Mouse (Mus musculus) yolk sac, embryonic 10.5 days (tissue): ENCODE measurements at regions not wholly inside any gene's neighbourhood (a gene's known extent, or its start where the extent isn't known, plus 50 kb on each side); places are given as distances from the start of the nearest gene placed in this dataset.
"Not testable (repeated sequence)": the region's sequence is repeated elsewhere in the genome, so short reads cannot be mapped to it uniquely, and the experiment has no call there.

Source experiments
- DNase-seq: peaks from one replicate; pipeline ENCODE4 v3.0.0-alpha.2; 2017; ENCODE audit warnings: low spot score

- DNase-seq = no peak
Measured at GRCm38 (mm10) chr2:100918122-100918521, 706.4 kb upstream of the Rag2 start.

GRCm38 (mm10) chr2:100919537-100920212 is 704.8 kb upstream of the Rag2 start:
- no peak for DNase-seq

GRCm38 (mm10) chr2:100948632-100949031 is 675.9 kb upstream of the Rag2 start:
- not testable (repeated sequence) for DNase-seq

DNA sequence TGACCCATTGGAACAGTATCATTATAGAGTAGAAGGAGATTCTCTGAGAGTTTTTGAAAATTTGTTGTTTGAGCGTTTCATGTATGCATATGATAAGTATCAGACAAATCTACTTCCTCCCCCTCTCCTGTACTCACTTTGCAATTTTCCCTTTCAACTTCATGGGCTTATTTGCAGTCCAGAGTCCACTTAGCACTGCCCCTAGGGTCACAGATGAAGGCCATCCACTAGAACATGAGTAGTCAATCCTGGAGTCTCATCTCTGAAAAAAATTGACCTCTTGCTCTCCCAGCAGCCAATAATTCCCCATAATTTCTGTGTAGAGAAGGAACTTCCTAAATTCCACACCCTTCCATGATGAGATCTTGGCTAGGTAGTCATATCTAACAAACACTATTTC is 665.1 kb upstream of the Rag2 start:
- no peak for DNase-seq

DNA sequence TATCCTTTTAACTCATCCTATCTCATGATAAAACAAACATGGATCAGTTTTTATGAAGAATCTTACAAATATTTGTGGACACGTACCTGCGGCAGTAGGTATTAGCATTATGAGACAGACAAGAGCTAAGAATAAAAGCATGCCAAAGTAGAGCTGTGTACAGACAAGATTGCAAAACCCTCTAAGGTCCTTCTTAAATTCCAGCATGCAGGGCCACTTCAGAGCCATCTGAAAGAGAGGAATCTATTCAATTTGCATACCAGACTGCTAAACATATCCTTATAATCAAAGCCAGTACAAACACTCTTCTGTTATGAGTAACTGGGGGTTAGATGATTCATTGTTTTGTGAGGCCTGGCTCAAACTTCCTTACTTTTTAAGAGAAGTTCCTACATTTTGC is 659.9 kb upstream of the Rag2 start:
- DNase-seq = no peak

- DNase-seq = no peak
Measured at GRCm38 (mm10) chr2:100977202-100977601, 647.3 kb upstream of the Rag2 start.

GRCm38 (mm10) chr2:100982362-100982761 is 642.2 kb upstream of the Rag2 start:
- no peak for DNase-seq

DNA sequence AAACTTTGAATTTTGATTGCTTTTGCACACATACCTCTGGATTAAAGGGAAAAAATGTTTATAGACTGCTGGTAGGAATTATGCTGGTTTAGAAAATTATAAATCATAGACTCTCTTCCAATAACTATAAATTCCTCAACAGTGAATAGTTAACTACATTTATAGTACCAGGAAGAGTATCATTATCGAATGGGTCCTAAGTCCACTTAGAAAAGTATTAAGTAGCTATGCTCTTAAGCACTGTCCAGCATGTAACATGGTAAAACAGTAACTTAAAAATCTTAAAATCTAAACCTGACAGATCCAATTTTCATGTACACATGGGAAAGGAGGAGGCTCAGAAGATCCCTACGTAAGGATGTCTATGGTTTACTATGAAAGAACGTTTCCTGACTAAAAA is 609.2 kb upstream of the Rag2 start:
- DNase-seq = no peak

GRCm38 (mm10) chr2:101019384-101019783 is 605.1 kb upstream of the Rag2 start:
- no peak for DNase-seq

GRCm38 (mm10) chr2:101021515-101021914 is 603.0 kb upstream of the Rag2 start:
- DNase-seq = no peak

GRCm38 (mm10) chr2:101043050-101043449 is 581.5 kb upstream of the Rag2 start:
- DNase-seq = no peak

GRCm38 (mm10) chr2:101062939-101063338 is 561.6 kb upstream of the Rag2 start:
- no peak for DNase-seq

DNA sequence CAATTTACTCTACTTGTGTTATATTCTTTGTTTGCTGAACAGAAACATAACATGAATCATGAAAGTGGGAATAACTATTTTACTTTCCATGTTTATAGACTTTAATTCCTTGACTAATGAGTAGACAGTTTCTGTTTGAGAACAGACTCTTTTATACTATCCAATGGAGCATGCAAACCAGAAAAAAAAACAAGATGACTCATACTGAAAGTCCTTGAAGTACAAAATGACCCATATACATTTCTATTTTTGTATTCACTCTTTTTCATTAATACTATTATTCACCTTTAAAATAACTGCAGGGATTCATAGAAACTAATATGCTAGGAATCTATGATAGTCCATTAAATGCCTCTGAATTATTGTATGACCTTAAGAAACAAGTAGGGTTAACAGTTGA is 549.5 kb upstream of the Rag2 start:
- no peak for DNase-seq

- DNase-seq = no peak
Measured at GRCm38 (mm10) chr2:101080231-101080630, 544.3 kb upstream of the Rag2 start.

DNA sequence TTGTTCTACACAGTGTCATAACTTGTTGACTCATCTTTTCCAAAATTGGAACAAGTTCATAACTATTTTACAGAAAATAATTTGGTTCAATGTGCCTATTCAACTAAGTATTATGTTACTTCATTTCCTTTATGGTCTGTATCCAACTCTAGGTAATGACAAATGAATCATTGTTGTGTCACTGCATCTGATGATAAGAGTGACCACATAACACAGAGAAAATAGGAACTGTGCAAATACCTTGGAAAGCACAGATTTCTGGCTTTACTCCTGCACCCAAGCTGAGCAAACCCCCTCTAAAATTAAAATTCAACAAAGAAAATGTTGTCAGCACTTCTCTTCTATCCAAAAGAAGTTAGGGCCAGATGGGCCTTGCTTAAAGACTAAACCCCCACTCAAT is 540.7 kb upstream of the Rag2 start:
- DNase-seq = no peak

DNA sequence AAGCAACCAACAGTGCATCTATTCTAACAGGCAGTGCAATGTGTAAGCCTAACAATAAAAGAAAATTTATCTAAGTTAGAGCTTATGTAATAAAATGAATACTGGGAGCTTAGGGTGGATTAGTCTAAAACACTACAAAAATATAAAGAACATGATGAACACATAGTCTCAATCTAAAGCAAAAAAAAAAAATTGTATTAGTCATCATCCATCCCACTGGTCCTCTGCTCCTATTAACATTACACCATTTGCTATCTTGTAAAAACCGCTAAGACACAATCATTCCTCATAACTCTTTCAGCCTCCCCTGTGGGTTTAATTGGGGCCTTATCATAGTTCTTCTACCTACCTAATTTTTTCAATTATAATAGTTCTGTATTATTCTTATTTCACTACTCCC is 539.9 kb upstream of the Rag2 start:
- no peak for DNase-seq

DNA sequence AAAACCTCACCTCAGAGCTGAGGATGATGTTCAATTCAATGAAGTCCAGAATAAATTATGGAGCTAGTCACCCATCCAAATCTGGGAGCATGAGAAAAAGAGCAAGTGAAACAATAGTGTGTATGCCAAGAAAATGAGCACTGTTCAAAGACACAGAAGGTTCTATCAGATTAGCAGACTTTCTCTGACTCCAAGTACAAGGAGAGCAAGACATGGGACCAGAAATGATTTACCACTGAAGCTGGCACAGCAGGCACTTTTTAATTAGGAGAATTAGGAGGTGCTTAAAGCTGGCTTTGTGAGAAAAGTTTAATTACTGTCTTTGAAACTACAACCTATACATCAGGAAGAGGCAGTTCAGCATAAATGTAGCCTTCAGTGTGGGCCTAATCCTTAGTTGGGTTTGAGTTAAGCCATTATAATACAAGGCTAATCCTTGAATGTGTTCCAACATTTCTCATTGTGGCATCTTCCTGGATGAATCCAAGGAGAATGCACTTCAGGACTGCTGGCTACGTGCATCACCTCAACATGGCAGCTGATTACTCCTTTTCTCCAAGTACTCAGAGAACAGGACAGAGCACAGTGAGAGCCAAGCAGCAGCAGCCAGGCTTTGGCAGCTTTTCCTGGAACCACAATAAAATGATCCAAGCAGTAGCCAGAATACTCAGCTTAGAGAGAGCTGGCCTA is 517.2 kb upstream of the Rag2 start:
- DNase-seq = no peak

DNA sequence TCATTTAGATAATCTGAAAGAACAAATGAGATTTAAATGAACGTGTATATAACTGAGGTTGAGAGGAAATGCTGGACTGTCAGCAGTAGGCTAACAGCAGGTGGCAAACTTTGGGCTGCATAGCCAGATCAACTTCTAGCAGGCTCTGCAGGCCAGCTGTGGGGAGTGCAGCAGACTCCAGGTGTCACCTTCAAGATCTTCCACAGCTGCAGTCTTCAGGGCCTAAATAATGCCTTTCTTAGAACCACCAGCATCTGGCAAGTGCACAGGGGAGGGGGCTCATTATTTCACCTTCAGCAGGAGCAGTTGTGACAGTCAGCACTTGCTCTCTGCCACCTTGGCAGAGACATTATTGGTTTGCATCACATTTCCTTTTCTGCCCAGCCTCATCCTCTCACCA is 487.7 kb upstream of the Rag2 start:
- DNase-seq = no peak

DNA sequence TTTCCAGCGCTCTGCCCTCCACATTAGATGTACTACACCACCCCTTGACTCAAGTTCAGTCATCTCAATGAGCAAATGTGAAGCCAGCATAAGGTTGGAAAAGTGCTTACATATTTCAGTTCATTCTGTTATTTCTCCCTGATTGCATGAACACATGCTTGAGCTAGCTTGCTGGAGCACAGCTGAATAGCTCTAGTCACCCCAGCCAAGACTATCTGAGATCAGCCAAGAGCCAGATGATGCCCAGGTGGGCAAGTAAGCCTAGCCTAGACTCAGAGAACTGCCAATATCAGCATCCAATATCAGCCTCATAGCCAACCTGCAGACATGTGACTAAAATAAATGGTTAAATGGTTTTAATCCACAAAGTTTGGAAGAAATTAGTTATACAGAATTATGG is 484.6 kb upstream of the Rag2 start:
- DNase-seq = no peak

GRCm38 (mm10) chr2:101156755-101157271 is 467.7 kb upstream of the Rag2 start:
- DNase-seq = no peak

GRCm38 (mm10) chr2:101159276-101159675 is 465.2 kb upstream of the Rag2 start:
- no peak for DNase-seq

GRCm38 (mm10) chr2:101165942-101166341 is 458.6 kb upstream of the Rag2 start:
- no peak for DNase-seq

DNA sequence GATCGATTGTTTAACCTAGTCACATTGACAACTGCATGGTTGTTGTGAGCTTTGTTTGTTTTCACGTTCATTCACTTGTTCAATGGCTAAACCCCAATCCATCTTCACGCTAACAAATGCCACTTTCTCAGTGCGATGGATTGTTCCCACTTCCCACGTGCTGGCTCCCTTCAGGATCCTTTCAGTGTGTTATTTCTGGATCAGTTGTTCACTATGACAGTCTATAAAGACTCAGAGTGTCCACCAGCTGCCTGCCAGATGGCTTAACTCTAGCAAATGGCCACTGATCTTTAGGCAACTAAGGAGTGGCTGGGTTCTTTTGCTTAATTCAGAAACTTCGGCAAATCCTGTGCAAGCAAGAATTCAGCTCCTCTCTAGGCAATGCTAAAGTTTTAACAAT is 451.7 kb upstream of the Rag2 start:
- no peak for DNase-seq

DNA sequence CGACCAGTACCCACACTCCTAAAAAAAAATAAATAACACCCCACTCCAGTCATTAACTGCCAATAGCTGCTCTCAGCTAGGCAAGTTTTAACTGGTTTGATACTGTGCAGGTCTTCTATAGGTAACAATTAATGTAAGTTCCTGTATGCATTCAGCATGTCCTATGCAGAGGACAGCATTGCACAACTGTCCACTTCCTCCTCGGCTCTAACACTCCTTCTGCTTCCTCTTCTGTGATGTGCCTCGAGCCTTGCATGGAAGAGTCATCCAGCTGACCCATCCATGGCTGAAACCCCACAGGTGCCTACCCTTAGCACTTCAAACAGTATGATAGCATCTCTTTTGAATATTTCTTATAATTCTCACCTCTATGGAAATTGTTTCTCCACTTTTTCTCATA is 449.4 kb upstream of the Rag2 start:
- DNase-seq = no peak
